Mouse (Mus musculus) neural tube, embryonic 12.5 days (tissue): ENCODE measurements at regions not wholly inside any gene's neighbourhood (a gene's known extent, or its start where the extent isn't known, plus 50 kb on each side); places are given as distances from the start of the nearest gene placed in this dataset.

Experiments used
- ATAC-seq: fragments of 200-750 bp; cut with Nextera tagmentation; 2 replicates; pipeline ENCODE4 v1.8.0; 2017; ENCODE audit warnings: low read depth, mild to moderate bottlenecking, moderate TSS enrichment, moderate library complexity; ENCODE audit not compliant: low FRiP score
- H3K27ac ChIP-seq: fragments of 300-500 bp; sonication (generic); 2 replicates; pipeline ENCODE4 v1.5.1; 2016
- H3K27me3 ChIP-seq: fragments of 300-500 bp; sonication (generic); replicated peaks from 2 replicates; pipeline ENCODE4 v1.6.1; 2016; ENCODE audit warnings: mild to moderate bottlenecking
- H3K36me3 ChIP-seq: fragments of 300-500 bp; sonication (generic); 2 replicates; pipeline ENCODE4 v1.6.1; 2016; ENCODE audit warnings: mild to moderate bottlenecking
- H3K4me1 ChIP-seq: fragments of 300-500 bp; sonication (generic); 2 replicates; pipeline ENCODE4 v1.6.1; 2016
- H3K4me2 ChIP-seq: fragments of 300-500 bp; sonication (generic); replicated peaks from 2 replicates; pipeline ENCODE4 v1.6.1; 2016; ENCODE audit warnings: mild to moderate bottlenecking
- H3K4me3 ChIP-seq: fragments of 300-500 bp; sonication (generic); 2 replicates; pipeline ENCODE4 v1.5.1; 2016
- H3K9ac ChIP-seq: fragments of 300-500 bp; sonication (generic); 2 replicates; pipeline ENCODE4 v1.6.1; 2016; ENCODE audit warnings: mild to moderate bottlenecking
- H3K9me3 ChIP-seq: fragments of 300-500 bp; sonication (generic); 2 replicates; pipeline ENCODE4 v1.6.1; 2016; ENCODE audit warnings: mild to moderate bottlenecking
- WGBS: fragments of 180-500 bp; shearing (Covaris S2); methylation state at CpG from one replicate; pipeline ENCODE4 v1.1.7; 2016; 5-methylcytosine and 5-hydroxymethylcytosine counted together

GRCm38 (mm10) chr12:110046613-110047012 is 232.3 kb upstream of the Dio3 start:
- no peaks in the 10 kb centered on the region for H3K27me3 ChIP-seq
- H3K9me3 ChIP-seq, result no peaks in the 10 kb centered on the region
- ATAC-seq, result no peak
- H3K36me3 ChIP-seq, result no peaks in the 10 kb centered on the region
- H3K4me3 ChIP-seq, result no peak overlapping the region
- 72% methylated on average over 9 of the region's 9 CpGs for WGBS
- no peak overlapping the region for H3K9ac ChIP-seq
- no peaks in the 10 kb centered on the region for H3K4me1 ChIP-seq
- no peak overlapping the region for H3K27ac ChIP-seq
- no peak overlapping the region for H3K4me2 ChIP-seq

GRCm38 (mm10) chr12:110047466-110048250 is 231.2 kb upstream of the Dio3 start:
- Histone ChIP-seq H3K36me3 (no peaks in the 10 kb centered on the region), H3K4me1 (no peaks in the 10 kb centered on the region), H3K27me3 (no peaks in the 10 kb centered on the region), H3K4me3 (no peak overlapping the region), H3K9me3 (no peaks in the 10 kb centered on the region), H3K4me2 (no peak overlapping the region), H3K9ac (no peak overlapping the region), H3K27ac (no peak overlapping the region)
- ATAC-seq, result no peak
- WGBS, result 79% methylated on average over 16 of the region's 16 CpGs

- Histone ChIP-seq H3K27me3 (no peaks in the 10 kb centered on the region), H3K4me2 (no peak overlapping the region), H3K4me3 (no peak overlapping the region), H3K36me3 (no peaks in the 10 kb centered on the region), H3K9ac (no peak overlapping the region), H3K4me1 (no peaks in the 10 kb centered on the region), H3K9me3 (no peaks in the 10 kb centered on the region), H3K27ac (no peak overlapping the region)
- 86% methylated on average over 10 of the region's 10 CpGs for WGBS
- ATAC-seq, result no peak
These were observed 229.6 kb upstream of the Dio3 start for GRCm38 (mm10) chr12:110049154-110049736.

GRCm38 (mm10) chr12:110059321-110059720 is 219.5 kb upstream of the Dio3 start:
- no peak for ATAC-seq
- Histone ChIP-seq H3K27ac (no peak overlapping the region), H3K9ac (no peak overlapping the region), H3K9me3 (peaks cover 2% of the 10 kb centered on the region; the same call in 1 of the 2 replicates), H3K4me1 (no peaks in the 10 kb centered on the region), H3K4me2 (no peak overlapping the region), H3K4me3 (no peak overlapping the region), H3K36me3 (no peaks in the 10 kb centered on the region), H3K27me3 (no peaks in the 10 kb centered on the region)
- WGBS, result 85% methylated on average over 5 of the region's 5 CpGs

- Histone ChIP-seq H3K4me1 (no peaks in the 10 kb centered on the region), H3K27ac (no peak overlapping the region), H3K27me3 (no peaks in the 10 kb centered on the region), H3K36me3 (no peaks in the 10 kb centered on the region), H3K9me3 (peaks cover 2% of the 10 kb centered on the region; the same call in 1 of the 2 replicates), H3K9ac (no peak overlapping the region), H3K4me2 (no peak overlapping the region), H3K4me3 (no peak overlapping the region)
- ATAC-seq, result no peak
- 90% methylated on average over 6 of the region's 6 CpGs for WGBS
These were observed 216.9 kb upstream of the Dio3 start for GRCm38 (mm10) chr12:110061961-110062360.

GRCm38 (mm10) chr12:110063013-110063412 is 215.9 kb upstream of the Dio3 start:
- H3K9me3 ChIP-seq, result peaks cover 5% of the 10 kb centered on the region; the same call in 1 of the 2 replicates
- H3K36me3 ChIP-seq, result no peaks in the 10 kb centered on the region
- H3K4me3 ChIP-seq, result no peak overlapping the region
- H3K27ac ChIP-seq, result no peak overlapping the region
- ATAC-seq, result no peak
- H3K9ac ChIP-seq, result no peak overlapping the region
- no peak overlapping the region for H3K4me2 ChIP-seq
- H3K27me3 ChIP-seq, result no peaks in the 10 kb centered on the region
- no peaks in the 10 kb centered on the region for H3K4me1 ChIP-seq
- WGBS, result 66% methylated on average over 8 of the region's 8 CpGs

- H3K27me3 ChIP-seq, result no peaks in the 10 kb centered on the region
- no peak overlapping the region for H3K27ac ChIP-seq
- WGBS, result 77% methylated on average over 4 of the region's 4 CpGs
- H3K4me2 ChIP-seq, result no peak overlapping the region
- no peak overlapping the region for H3K9ac ChIP-seq
- no peak for ATAC-seq
- H3K36me3 ChIP-seq, result no peaks in the 10 kb centered on the region
- peaks cover 20% of the 10 kb centered on the region; the same call in 1 of the 2 replicates for H3K9me3 ChIP-seq
- no peaks in the 10 kb centered on the region for H3K4me1 ChIP-seq
- no peak overlapping the region for H3K4me3 ChIP-seq
These were observed 212.4 kb upstream of the Dio3 start for GRCm38 (mm10) chr12:110066361-110066885.

GRCm38 (mm10) chr12:110070506-110070905 is 208.4 kb upstream of the Dio3 start:
- peaks cover 20% of the 10 kb centered on the region; the same call in 1 of the 2 replicates for H3K9me3 ChIP-seq
- WGBS, result 85% methylated on average over 6 of the region's 6 CpGs
- no peaks in the 10 kb centered on the region for H3K4me1 ChIP-seq
- H3K27ac ChIP-seq, result no peak overlapping the region
- H3K4me3 ChIP-seq, result no peak overlapping the region
- no peaks in the 10 kb centered on the region for H3K27me3 ChIP-seq
- no peak for ATAC-seq
- no peaks in the 10 kb centered on the region for H3K36me3 ChIP-seq
- no peak overlapping the region for H3K4me2 ChIP-seq
- no peak overlapping the region for H3K9ac ChIP-seq

- Histone ChIP-seq H3K4me3 (no peak overlapping the region), H3K36me3 (no peaks in the 10 kb centered on the region), H3K27me3 (no peaks in the 10 kb centered on the region), H3K9me3 (peaks cover 20% of the 10 kb centered on the region; the same call in 1 of the 2 replicates), H3K4me1 (no peaks in the 10 kb centered on the region), H3K27ac (no peak overlapping the region), H3K4me2 (no peak overlapping the region), H3K9ac (no peak overlapping the region)
- 79% methylated on average over 4 of the region's 4 CpGs for WGBS
- no peak for ATAC-seq
These were observed 207.0 kb upstream of the Dio3 start for GRCm38 (mm10) chr12:110071823-110072222.

- Histone ChIP-seq H3K9me3 (0 out of 2 replicates have a peak, but pooled peaks cover 3% of the 10 kb centered on the region), H3K4me2 (no peak overlapping the region), H3K27ac (no peak overlapping the region), H3K27me3 (no peaks in the 10 kb centered on the region), H3K4me3 (no peak overlapping the region), H3K36me3 (no peaks in the 10 kb centered on the region), H3K4me1 (no peaks in the 10 kb centered on the region), H3K9ac (no peak overlapping the region)
- no peak for ATAC-seq
- 93% methylated on average over 8 of the region's 8 CpGs for WGBS
These were observed 203.9 kb upstream of the Dio3 start for GRCm38 (mm10) chr12:110074921-110075320.

- Histone ChIP-seq H3K9ac (no peak overlapping the region), H3K36me3 (no peaks in the 10 kb centered on the region)
These were observed 201.5 kb upstream of the Dio3 start for GRCm38 (mm10) chr12:110077211-110077884.

GRCm38 (mm10) chr12:110078081-110078505 is 200.8 kb upstream of the Dio3 start:
- H3K36me3 ChIP-seq, result no peaks in the 10 kb centered on the region
- H3K4me3 ChIP-seq, result no peak overlapping the region
- WGBS, result 73% methylated on average over 13 of the region's 13 CpGs
- no peak overlapping the region for H3K9ac ChIP-seq
- no peak overlapping the region for H3K27ac ChIP-seq
- H3K9me3 ChIP-seq, result no peaks in the 10 kb centered on the region
- H3K27me3 ChIP-seq, result no peaks in the 10 kb centered on the region
- H3K4me2 ChIP-seq, result no peak overlapping the region
- no peak for ATAC-seq
- H3K4me1 ChIP-seq, result peaks cover 6% of the 10 kb centered on the region; the same call in 1 of the 2 replicates

More at GRCm38 (mm10) chr12:110077211-110077884, 201.5 kb upstream of the Dio3 start:
- Histone ChIP-seq H3K27ac (no peak overlapping the region), H3K4me1 (no peaks in the 10 kb centered on the region), H3K9me3 (no peaks in the 10 kb centered on the region), H3K27me3 (no peaks in the 10 kb centered on the region), H3K4me2 (no peak overlapping the region), H3K4me3 (no peak overlapping the region)
- WGBS, result 49% methylated on average over 6 of the region's 6 CpGs
- ATAC-seq, result no peak
